Mouse (Mus musculus) brain, embryonic 14.5 days (tissue): ENCODE data around the gene Casp7.

Source experiments
- CTCF ChIP-seq: fragments of 200-500 bp; IDR thresholded peaks from 2 replicates; pipeline ENCODE4 v1.5.1; 2012; ENCODE audit warnings: inconsistent platforms, mild to moderate bottlenecking, moderate library complexity, borderline replicate concordance; ENCODE audit not compliant: insufficient read depth, insufficient read length; ENCODE audit errors: extremely low read depth
- POLR2A ChIP-seq: fragments of 200-500 bp; IDR thresholded peaks from 2 replicates; pipeline ENCODE4 v1.6.1; 2012; ENCODE audit warnings: mild to moderate bottlenecking, inconsistent platforms, borderline replicate concordance; ENCODE audit not compliant: poor library complexity, insufficient read depth, insufficient read length, severe bottlenecking; ENCODE audit errors: extremely low read depth

GRCm38 (mm10) chr19:56470286-56471020 lies 73.5 kb downstream of the Casp7 start:
- no peak for TF ChIP-seq POLR2A
- TF ChIP-seq CTCF, result no peak
